Mouse (Mus musculus) liver (tissue): ENCODE data around the gene Pex11g.

ENCODE experiments used
- DNase-seq: peaks from one replicate; pipeline ENCODE4 v3.0.0-alpha.2; 2020; ENCODE audit warnings: mixed read lengths

Pex11g gene

DNA sequence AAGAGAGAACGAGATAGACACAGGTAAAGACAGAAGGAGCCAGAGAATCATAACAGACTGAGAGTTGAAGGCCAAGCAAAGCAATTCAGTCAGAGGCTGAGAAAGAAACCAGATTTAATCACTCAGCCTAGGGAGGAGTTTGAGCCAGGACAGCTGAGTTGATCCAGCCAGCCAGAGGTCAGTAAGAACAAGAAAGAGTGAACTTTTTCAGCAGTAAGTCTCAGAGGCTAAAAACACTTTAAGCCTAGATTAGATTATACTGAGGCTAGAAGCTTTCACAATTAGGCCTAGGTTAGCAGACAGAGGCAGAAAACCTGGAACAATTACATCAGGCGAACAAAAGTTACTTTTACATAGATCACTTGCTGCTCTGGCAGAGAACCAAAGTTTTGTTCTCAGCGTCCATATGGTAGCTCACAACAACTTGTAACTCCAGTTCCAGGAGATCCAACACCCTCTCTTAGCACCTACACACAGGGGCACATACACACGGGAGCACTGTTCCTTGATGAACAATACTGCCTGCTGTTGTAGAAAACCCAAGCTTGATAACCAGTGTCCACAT, 12.8 kb upstream of the Pex11g start:
- no peak for DNase-seq

DNA sequence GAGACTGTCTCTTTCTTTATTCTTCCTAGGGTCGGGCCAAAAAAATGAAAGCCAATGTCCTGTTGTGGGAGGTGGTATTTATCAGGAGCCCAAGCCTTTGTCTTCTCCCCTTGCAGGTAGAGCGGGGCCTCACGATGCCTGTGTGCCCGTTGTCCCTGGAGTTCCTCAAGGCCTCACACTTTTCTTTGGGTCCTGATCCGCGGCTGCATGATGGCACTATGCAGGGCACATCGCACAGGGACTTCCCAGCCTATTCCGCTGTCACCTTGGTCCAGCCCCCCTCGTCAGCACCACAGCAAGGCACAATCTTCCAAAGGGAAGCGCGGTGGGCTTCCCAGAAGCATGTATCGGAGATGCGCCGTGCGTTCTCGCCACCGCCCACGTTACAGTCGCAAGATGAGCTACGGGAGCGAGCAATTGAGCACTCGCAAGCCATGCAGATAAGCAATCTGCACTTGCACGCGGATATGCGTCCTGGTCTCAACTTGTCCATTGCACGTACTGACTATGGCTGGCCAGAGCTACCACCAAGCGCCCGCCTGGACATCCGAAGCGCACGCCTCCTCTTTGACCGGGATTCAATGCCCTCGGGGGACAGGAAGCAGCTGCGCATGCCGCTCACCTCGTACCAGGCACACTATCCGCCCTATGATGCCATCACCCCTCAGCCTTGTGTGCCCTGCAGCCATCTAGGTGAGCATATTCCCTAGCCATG, 8.4 kb upstream of the Pex11g start:
- DNase-seq = no peak

DNA sequence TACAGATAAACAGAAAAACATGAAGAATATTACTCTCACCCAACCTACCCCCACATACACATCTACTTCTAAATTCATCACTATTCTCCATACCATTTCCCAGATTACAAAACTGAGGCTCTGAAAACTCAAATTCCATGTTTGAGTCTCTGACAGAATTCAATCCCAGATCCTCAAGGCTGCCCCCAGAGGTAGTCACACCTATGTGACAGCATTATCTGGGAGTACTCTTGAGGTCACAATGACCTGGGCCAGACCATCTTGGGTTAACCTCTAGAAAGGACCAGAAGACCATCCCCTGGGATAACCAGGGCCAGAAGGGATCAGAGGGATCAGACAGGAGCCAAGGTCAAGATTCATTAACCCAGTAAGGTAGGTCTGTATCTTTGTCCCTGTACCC, 3.1 kb upstream of the Pex11g start, which contains the start of gene Tex45:
Gene Tex45 (plus strand): TSS at position 301 of the 400 bp plus-strand sequence.
- DNase-seq = no peak

DNA sequence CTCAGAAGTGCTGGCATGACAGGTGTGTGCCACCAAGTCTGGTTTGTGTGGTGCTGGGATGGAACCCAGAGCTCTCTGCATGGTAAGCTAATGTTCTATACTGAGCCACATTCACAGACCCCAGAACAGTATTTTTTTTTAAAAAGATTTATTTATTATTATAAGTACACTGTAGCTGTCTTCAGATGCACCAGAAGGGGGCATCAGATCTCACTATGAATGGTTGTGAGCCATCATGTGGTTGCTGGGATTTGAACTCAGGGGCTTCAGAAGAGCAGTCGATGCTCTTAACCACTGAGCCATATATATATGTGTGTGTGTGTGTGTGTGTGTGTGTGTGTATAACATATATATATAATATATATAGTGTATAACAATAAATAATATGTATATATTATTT, 1.4 kb upstream of the Pex11g start:
- DNase-seq = no peak

DNA sequence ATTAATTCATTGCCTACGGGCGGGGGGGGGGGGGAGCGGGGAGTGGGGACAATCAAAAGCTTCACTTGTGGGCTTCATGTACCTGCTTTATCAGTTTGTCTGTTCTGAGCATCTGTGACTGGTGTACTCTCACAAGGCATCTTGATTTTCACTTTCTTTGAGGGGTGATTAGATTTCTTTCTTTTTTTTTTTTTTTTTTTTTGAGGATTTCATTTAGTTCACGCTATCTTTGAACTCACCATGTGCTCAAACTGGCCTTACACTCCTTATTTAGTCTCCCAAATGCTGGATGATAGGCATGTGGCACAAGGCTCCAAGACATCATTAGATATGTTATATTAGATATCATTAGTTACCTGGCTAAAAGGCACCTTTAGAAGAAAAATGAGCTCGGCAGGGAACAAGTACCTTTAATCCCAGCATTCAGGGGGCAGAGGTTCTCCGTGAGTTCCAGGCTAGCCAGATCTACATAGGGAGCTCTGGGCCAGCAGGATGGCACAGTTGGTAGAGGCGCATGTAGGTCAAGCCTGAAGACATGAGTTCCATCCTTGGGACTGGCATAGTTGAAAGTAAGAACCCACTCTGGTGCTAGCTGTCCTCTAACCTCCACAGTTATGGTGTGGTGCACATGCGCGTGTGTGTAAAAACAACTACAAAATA, 536 bp upstream of the Pex11g start:
- DNase-seq = no peak

DNA sequence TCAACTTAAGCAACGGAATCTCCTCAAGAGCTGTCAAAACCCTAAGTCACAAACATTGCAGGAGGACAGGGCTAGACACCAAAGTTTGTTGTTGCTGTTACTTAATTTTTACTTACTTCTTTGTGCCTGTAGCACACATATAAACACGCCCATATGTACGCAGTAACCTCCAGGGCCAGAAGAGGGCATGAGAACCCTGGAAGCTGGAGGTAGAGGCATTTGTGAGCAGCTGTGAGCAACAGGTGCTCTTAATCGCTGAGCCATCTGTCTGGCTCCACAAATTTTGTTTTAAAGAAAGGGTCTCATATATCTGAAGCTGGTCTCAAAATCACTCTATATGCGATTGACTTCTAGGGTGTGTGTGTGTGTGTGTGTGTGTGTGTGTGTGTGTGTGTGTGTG, 3.2 kb downstream of the Pex11g start:
- DNase-seq = peak; percentile 52

DNA sequence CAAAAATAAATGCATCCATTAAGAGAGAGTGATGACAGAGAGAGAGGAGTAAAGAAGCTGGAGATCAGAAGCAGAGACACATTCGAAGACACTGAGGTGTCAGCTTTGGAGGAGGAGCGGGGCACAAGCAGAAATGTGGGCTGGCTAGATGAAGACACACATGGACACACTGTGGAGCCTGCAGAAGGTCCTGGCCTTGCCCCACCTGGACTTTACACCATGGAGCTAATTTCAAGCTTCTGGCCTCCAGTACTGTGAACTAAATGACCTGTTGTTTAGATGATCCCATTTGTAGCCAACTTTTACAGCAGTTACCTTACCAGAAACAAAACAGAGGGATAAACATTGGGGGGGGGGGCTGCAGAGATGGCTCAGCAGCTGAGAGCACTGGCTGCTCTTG, 4.2 kb downstream of the Pex11g start:
- no peak for DNase-seq

DNA sequence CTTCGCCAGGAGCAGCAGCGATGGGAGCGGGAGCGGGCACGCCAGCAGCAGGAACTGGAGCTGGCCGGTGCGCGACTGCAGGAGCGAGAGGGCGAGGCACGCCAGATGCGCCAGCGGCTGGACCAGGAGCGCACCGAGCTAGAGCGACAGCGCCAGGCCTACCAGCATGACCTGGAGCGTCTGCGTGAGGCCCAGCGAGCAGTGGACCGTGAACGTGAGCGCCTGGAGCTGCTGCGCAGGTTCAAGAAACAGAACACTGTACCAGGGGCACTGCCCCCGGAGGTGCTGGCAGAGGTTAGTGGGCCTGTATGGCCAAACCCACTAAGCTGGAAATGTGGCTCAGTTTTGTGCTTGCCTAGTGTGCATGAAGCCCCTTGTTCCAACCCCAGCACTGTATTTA, 15.5 kb downstream of the Pex11g start:
- DNase-seq = no peak

DNA sequence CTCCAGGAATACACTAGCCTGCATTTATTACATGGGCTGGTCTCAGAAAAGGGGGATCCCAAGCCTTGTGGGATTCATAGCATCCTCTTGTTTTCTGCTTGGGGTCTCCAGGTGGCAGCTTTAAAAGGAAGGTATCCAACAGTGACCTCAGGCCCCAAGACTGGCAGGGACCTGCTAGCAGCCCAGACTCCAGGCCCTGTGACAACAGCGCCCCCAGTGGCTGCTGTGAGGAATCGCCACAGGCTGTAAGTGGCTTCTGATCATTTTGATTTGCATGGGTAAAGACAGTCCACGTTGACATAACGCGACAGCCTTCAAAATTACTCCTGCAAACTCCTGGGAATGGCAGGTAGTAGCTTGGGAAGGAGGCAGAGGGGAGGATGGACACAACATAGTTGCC, 16.8 kb downstream of the Pex11g start:
- peak; percentile 66 for DNase-seq

DNA sequence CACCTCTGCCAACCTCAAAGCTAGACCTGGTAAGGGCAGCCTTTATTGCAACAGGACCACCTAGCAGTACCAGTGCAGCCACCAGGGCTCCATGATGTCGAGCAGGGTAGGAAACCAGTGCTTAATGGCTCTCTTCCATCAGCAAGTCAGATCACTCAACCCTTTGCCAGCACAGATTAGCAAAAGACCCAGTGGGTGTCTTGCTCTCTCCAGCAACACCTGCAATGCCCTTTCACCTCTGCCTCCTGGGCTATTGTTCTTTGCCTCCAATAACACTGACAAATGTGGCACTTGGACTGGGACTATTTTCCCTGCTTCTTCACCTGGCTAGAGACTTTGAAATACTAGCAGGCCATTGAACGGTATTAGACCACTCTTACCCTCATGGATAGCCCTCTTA, 18.3 kb downstream of the Pex11g start:
- DNase-seq = no peak

DNA sequence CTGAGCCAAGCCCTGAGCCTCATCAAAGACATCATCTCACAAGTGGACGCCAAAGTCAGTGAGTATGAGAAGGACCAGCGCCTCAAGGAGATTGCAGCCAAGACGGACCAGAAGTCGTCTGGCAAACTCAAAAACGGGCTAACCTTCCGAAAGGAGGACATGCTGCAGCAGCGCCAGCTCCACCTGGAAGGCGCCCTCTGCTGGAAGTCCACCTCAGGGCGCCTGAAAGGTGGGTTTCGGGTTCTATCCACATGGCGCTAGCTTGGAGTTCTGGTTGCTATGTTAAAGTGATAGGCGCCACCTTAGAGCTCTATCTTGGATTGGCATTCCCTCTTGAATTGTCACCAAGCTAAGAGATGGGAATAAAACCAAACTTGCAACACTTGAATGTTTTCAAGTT, 28.0 kb downstream of the Pex11g start:
- peak; percentile 28 for DNase-seq

DNA sequence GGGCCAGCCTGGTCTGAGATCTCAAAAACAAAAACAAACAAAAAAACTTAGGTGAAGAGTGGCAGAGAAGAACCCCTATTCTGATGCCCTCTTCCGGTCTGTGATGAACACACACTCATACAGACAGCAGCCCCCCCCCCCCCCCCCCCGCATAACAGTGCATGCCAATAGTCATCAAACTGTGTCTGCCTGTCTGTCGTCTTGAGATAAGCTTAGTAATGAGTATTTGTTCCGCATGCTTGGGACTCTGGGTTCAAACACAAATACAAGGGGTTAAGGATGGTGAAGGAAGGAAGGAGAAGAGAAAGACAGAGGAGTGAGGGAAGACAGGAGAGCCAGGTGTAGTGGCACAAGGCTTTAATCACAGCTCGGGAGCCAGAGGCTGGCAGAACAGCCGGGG, 31.0 kb downstream of the Pex11g start:
- peak; percentile 17 for DNase-seq

DNA sequence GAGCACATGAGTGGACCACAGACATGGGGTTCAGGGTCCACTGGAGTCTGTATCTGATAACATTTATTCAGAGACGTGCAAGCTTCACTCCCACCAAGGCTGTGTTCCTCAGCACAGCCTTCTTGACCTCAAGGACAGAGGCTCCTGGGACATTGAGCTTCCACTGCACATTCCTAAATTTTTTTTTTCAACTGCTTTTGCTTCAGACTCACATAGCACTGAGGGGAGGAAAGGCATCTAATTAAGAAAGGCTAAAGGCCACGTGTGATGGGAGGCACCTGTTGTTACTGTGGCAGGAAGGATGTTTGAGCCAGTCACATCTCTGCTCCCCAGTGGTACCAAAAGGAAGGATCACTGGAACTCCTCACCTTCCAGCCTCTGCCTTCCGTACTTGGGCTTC, 36.4 kb downstream of the Pex11g start:
- no peak for DNase-seq

DNA sequence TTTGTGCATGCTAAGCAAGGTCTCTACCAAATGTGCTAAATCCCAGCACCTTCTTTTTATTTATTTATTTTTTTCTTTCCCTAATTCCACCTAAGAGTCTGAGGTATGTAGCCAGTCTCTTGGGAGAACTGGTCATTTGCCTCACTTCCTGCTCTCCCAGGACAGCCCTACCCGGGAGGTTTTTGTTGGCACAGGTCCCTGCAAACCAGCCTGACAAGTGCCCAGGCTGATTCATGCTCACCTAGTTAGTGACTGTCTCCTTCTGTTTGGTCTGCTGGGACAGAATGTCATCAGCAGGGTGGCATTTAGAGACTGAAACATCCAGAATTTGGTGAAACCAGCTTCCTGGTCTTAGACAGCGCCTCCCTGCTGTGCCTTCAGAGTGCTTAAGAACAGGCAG, 37.5 kb downstream of the Pex11g start:
- DNase-seq = no peak

DNA sequence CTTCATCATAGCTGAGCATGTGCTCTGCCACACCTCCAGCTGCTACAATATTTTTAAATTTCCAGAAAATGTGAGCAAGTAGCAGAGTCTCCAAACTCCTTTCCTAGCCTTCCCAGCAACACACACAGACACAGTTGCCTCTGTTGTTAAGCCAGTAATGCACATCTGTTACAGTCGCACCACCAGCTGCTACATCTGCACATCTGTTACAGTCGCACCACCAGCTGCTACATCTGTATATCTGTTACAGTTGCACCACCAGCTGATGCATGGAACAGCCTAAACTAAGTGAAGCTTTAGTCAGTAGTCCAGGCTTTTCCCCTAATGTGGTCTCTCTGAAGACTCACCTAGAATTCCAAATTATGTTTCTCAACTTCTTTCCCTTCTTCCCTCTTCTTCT, 39.1 kb downstream of the Pex11g start:
- DNase-seq = no peak

DNA sequence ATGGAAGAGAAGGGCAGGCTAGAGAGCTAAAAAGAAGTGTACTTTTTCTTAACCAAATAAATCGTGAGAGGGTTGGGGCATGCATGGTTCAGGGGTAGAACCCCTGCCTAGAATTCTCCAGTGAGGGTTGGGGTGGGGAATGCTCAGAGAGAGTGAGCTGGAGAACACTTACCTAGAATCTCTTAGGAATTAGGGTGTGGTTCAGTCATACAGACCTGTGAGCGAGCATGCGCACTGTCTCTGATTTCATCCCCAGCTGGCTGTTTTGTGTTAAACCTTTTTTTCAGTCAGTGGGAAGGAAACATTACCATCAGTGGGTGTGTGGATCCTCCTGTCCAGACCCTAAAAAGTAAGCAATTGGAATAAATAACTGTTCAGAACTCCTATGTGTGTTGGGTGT, 41.3 kb downstream of the Pex11g start:
- no peak for DNase-seq

DNA sequence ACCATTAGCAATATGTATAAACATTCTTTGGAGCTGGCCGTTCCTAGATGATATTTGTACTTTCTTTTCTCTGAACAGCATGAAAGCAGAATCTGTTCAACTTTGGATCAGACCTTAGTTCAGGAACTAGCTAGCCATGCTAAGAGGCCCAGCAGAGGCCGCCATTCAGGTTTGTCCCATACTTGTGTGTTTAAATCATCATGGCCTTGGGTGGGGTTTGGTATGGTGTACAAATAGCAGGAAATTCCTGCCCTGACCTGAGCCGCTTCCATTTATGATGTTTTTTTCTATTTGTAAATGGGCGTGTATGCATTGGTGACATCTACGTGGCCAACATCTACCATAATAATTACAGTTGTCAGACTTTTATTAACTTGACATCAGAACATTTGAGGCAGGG, 42.3 kb downstream of the Pex11g start:
- DNase-seq = no peak

DNA sequence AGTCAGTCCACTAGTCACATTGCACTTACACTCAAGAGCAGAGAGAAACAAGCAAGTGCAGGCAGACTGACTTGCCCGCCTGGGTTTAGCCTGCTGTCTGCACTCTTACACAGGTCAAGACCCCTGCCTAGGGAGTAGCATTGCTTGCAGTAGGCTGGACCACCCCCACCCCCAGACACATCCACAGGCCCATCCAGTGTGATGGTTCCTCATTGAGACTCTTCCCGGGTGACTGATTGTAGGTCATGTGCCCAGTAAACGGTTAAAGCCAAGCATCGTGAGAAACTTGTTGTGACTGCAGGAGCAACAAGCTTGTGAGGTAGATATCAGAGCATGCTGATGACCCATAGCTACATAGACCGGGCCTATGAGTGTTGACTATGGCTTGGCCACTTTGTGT, 46.0 kb downstream of the Pex11g start:
- DNase-seq = no peak

DNA sequence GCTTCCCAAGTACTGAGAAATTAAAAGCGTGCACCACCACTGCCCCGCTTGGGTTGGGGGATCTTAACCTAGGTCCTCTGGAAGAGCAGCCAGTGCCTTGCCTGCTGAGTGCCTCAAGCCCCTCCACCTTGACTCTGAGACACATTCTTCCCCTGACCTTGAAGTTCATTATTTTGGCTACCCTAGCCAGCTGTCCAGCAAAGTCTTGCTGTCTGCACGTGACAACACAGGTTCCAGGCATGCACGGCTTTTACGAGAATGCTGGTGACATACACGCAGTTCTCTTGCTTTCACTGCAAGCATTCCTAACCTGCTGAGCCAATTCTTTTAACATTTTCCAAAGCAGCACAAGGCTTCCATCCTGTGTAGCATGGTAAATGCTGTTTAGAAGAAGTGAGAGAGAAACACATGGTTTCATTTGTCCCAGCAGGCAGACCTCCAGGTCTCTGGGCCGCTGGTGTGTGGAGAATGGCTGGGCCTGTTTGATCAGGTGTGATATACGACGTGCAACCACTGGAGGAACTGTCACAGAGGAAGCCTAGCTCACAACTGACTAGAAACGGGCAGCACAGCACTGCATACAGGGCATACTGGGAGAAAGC, 47.3 kb downstream of the Pex11g start:
- no peak for DNase-seq

DNA sequence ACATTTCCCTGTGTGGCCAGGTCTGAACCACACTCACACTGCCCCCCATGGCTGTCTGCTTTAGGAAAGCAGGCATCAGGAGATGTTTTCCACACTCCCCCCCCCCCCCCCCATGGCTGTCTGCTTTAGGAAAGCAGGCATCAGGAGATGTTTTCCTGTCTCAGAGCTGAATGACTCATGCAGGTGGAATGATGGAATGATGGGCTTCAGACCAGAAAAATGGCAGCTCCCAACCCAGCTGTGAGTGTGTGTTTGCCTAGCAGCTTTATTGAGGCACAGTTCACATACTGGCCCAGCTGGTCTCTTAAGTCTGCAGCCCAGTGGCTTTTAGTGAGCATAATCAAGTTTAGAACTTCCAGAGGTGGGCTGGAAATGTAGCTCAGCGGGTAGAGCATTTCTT, 49.4 kb downstream of the Pex11g start:
- DNase-seq = no peak

DNA sequence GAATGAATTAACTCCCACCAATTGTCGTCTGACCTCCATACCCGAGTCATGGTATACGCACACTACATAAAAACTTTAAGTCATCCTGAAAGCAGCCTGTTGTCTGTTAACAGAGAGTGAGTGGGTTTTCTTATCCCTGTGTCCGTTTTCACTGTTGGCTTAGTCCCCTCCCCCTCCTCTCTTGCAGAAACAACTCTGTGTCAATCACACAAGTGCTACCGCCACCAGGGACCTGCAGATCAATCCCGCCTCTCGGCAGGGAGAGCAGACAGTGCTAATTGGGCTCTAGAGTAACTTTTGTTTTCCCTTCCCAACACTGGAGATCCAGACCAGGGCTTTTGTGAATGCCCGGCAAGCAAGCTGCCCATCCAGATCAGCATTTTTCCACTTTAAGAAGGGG, 50.0 kb downstream of the Pex11g start:
- DNase-seq = peak; percentile 30

DNA sequence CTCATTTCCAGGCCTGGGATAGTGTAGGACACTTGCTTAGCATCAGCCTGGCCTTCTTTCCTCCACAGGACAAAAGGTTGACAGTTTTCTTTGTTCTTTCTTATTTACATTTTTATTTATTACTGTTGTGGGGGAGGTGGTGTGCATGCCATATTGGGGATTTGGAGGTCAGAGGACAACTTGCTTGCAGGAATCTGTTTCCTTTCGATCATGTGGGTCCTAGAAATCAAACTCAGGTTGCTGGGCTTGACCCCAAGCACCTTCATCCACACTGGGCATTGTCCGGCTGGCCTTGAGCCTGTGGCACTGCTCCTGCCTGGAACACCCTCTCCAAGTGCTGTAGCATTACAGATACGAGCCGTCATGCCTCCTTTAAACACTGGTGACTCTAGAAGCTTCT, 50.6 kb downstream of the Pex11g start:
- no peak for DNase-seq

DNA sequence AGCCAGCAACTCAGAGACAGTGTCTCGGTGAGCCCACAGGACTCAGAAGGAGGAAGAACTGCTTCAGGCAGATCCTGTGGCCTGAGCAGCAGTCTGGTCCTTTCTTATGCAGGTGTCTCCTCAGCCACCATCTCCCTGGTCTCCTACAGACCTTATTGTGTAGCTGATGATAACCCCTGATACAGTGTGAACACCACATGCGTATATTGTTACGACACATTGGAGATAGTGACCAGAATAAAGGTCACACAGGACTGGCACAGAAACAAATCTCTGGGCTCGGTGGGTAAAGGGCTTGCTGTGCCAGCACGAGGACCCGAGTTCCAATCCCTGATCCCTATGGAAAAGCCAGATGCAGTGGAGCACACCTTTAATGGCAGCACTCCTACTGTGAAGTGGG, 51.8 kb downstream of the Pex11g start:
- DNase-seq = no peak

DNA sequence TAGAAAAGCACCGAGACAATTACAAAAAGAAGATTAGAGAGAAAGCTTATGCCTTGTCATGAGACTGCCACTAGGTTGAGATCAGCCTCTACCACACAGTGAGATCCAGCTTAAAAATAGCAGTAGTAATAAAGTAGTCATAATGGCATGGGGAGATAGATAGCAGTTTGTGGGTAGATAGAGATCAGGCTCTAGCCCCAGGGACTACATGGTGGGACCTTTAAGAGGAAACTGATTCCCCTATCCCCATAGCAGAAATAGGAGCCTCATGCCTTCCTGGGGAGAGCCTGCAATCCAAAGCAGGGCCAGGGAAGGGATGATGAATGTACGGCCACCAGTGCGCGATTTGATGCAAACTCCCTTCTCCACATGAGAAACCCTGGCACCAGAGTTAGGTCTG, 52.2 kb downstream of the Pex11g start:
- no peak for DNase-seq
